Mouse (Mus musculus) layer of hippocampus, postnatal 10 days (tissue): ENCODE data around the gene Hic1. TPM values are rescaled to one million over a fixed set of nuclear protein-coding genes. Genes with fewer than 3 reads are reported as not detected.
A peak's percentile ranks its signal among the peaks of the same experiment; 100 is the strongest.
"Not testable (repeated sequence)": the region's sequence is repeated elsewhere in the genome, so short reads cannot be mapped to it uniquely, and the experiment has no call there.

ENCODE experiments used
- DNase-seq, 2 experiments: peaks; one replicate each; pipeline ENCODE4 v3.0.0; 2021; ENCODE audit warnings: low spot score in 2 of 2
- total RNA-seq, 2 experiments: library from RNA; stranded (reverse); gene quantifications; 2 replicates each; pipeline ENCODE4 v1.2.3; 2021

Hic1 gene
- total RNA-seq, 2 experiments from 2014 or later: 3.3 to 6.1 TPM

DNA sequence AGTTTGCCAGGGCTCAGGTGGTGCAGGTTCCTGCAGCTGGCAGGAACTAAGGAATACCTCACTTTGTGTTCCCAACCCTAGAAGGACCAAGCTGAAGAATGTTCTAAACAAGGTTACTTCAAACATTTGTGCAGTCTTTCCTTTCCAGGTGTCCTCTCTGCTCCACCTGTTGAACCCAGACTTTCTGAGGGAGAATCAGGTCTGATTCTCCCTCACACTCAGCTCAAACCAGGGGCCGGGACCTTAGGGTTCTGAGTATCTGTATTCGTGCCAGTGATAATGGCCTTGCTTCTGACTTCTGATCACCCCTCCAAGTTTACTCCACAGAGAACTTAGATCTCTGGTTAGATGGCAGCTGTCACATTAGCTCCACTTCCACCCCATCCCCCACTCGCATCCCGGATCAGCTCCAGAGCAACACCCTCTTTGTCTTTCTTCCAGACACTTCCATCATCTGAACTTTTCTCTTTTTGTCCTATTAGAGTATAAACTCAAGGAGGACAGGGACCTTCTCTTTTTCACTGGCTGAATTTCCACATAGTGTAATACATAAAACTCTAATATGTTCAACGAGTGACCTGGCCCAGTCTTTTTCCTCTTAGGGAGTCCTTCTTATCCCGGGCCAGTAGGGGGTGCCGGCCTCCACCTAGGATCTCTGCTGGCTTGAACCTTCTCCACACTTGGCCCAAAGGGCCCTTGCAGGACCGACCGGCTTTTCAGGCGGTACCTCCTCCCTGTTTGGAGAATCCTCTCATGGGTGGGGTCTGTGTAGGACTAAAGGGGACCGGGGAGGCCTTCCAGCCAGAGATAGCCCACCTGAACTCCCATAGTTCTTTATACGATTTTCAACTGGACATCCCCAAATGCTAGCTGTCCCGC is 23.3 kb upstream of the Hic1 start:
- peak; percentile 80 to 84 for DNase-seq

DNA sequence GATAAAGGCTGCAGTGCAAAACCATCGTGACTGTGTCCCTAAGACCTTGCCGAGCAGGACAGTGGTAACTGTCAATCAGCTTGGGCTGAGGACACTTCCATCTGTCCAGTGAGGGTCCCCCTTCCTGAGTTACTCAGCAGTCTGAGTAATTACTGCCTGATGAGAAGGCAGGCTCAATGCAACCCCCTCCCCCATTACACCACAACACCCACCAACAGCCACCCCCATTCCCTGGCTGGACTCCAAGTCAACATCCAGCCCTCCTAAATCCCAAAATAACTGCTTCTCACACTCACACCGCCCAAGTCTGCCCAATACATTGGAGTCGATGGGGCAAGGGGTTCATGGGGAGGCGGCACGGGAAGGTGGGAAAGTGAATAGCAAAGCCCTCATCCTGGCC is 22.5 kb upstream of the Hic1 start:
- DNase-seq: no peak

DNA sequence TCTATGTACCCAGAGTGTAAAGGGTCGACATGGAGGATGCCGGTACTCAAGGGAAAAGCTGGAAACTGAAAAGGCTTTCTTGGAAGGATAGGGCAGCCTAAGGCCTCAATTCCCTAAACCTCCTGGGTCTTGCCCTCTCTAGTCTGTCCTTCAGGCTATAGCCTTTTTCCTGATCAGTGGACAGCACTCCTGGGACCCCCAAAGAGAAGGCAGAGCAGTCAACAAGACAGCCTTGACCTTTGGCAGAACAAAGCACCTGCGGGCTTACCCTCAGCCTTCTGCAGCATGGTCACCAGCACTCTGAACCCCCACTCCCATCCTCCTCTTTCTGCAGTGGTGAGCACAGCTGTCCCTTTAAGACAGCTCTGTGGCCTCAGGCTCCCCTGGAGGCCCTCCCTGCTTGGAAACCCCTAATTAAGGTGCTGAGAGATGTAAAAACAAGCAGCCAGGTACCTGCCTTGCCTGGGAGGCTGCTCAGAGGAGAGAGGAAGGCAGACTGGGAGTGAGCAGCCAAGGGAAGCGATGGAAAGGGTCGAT is 21.7 kb upstream of the Hic1 start, which contains the start of gene Dph1:
Gene Dph1 (minus strand): TSS at position 337 of the 537 bp plus-strand sequence.
- no peak for DNase-seq

DNA sequence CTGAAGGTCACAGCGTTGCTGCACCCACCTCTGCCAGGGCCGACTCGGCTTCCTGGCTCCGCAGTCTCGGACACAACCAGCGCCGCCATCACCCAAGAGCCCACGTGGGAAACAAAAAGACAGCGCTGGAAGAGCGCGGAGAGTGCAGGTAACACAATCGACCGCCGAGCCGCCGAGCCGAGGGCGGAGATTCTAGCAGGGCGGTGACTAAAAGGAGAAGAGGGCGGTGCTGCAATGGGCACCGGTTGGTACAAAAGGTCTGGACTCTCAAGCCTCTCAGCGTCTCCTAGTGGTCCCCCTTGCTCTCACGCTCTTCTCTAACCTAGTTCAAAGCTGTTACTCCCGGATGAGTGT is 21.0 kb upstream of the Hic1 start:
- DNase-seq: peak; percentile 71 to 80

DNA sequence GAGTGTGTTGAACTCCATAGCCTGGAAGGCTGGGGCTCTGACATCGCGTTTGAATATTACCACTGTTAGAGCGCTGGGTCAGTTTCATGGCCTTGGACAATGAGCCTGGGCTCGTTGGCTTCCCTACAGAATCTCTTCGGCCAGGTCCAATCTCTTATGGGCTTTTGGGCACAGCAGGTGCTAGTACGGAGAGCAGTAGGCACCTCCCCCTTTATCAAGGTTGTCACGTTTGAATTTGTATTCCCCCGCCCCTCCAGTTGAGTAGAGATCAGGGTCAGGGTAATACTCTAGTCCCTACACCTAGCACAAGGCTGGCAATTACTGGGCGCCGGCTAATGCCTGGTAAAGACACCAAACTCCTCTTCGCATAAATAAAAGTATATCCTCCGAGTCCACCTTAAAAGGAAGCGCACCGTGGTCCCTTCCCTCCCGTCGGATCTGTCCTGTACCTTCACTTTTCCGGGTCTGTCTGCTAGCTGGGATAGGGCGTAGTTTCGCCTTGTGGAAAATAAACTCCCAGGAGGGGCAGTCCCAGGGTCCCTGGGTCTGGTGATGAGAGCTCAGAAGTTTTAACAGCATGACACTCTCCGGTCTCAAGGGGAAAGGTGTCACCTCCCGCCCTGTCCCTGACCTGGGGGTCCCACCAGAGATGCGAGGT is 20.5 kb upstream of the Hic1 start:
- no peak for DNase-seq

DNA sequence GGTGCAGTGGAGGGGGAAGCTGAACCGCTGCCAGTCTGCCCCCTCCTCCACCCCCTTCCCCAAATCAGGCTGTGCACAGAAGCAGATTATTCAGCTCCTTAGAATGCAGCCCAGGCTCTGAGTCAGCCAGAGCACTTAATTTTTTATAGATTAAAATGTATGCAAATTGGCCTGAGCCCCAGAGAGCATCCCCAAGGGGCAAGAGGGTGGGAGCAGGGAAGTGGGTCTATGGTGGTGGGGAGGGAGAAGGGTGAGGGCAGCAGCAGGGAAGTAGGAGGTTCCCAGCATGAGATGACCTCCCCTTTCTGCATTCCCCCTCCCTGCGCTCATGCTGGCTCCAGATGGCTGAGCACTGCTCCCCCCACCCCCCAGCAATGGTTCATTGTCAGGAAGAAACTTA is 15.7 kb upstream of the Hic1 start:
- no peak for DNase-seq

DNA sequence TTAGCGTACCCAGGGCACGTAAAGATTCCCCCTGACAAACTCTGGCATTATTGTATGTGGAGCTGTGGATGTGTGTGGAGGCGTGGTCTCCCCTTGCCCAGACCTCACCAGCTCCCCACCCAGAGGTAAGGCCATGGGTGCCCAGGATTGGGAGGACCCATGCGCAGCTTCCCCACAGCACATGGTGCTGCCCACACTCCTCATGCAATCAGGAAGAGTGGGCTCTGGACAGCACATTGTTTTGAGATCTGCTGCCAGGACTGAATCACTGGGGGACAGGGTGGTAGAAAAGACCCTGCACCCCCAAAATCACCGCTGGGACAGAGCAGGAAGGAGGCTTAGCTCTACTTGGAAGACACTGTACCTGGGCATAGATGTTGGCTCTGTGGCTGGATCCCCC is 15.3 kb upstream of the Hic1 start:
- DNase-seq: no peak

DNA sequence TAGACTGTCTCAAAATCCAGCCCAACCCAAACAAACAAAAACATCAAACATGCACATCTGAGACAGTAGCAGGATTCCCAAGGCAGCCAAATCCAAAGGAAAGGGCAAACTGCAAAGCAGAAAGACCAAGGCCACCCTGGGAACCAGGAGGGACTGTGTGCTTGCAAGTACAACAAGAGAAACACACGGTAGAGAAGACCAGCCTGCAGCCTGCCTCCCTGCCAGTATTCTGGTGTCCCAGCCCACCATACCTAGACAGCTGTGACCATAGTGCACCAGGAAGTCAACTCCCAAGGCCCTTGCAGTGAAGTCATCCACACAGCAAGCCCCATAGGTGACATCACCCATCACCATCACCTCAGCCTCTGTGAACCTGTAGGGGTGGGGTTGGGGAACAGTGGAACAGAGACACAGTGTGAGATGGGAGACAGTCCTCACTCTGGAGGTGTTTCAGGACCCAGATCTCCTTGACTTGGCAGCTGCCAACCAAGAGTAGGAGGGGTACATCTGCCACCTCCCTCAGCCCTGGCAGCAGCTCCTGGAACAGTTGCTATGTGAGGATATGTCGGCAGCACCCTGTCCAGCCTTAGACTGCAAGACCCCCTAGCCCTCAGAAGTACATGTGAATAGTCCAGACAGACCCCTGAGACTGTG is 14.7 kb upstream of the Hic1 start:
- DNase-seq: peak; percentile 37 to 53

DNA sequence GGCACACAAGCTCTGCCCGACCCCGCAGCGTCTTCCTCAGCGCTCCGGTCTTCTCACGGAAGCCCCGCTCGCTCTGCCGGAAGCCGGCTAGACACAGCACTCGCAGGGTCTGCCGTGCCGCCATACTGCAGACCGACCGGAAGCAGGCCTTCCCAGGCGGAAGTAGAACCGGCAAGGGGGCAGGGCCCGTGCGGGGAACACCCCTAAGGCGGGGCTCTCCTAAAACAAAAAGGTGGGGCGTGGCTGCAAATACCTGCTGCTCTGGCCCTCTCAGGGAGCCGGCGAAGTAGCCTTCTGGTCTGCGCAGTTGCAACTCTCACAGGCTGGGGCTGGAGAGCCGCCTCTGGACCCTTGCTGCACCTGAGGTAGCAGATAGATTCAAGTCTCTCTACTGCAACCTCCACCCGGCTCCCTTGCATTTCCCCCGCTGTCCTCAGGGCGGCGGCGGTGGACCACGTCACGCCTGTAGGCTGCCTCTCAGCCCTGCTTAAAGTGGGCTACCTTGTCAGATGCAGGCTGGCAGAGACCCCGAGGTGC is 9.4 kb upstream of the Hic1 start, which contains the start of gene Ovca2:
Gene Ovca2 (minus strand): TSS at position 164 of the 537 bp plus-strand sequence.
- peak; percentile 93 to 94 for DNase-seq

DNA sequence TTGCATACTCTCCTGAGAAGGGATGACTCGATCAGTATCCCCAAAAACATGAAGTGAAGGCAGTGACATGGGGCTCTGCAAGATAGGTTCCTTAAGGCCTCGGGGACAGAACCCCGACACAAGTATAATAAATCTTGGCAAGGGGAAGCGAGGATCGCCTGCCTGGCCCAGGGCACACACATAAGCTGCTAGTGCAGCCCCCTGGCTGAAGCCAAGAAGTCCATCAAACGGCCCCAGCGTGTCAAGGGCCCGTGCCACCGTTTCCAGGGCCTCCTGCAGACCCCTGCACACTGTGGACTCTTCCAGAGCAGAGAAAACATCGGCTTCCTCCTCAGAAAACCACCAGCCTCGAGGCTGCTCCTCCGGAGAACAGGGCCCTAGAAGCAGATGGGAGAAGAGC is 8.7 kb upstream of the Hic1 start:
- DNase-seq: no peak

DNA sequence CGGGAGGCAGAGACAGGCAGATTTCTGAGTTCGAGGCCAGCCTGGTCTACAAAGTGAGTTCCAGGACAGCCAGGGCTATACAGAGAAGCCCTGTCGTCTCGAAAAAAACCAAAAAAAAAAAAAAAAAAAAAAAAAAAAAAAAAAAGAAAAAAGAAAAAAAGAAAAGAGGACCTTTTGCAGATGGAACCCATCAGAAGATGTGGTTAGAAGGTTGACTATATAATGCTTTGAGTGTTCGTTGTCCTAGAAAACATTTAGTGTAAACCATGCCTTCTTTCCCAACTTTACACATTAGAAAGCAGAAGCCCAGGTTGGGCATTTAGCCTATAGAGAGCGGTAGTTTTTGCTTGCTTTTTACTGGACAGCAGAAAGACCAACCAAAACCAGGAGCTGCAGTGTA is 5.3 kb upstream of the Hic1 start:
- DNase-seq: not testable (repeated sequence)

DNA sequence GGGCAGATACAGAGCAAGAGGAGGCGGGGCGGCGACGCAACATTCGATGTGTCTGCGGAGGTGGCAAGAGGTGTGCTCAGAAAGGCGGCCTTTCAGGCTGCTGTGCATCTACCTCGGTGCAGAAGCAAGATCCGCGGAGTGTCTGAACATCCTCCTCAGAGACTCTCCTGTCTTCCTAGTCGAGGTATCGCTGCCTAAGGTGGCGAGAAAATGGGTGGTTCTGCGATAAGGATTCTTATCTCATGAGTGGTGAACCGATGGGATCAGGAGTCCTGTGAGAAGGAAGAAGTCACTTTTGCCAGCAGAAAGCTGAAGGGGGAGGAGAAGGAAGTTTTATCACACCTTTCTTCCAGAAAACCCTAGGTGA is 4.5 kb upstream of the Hic1 start:
- DNase-seq: no peak

DNA sequence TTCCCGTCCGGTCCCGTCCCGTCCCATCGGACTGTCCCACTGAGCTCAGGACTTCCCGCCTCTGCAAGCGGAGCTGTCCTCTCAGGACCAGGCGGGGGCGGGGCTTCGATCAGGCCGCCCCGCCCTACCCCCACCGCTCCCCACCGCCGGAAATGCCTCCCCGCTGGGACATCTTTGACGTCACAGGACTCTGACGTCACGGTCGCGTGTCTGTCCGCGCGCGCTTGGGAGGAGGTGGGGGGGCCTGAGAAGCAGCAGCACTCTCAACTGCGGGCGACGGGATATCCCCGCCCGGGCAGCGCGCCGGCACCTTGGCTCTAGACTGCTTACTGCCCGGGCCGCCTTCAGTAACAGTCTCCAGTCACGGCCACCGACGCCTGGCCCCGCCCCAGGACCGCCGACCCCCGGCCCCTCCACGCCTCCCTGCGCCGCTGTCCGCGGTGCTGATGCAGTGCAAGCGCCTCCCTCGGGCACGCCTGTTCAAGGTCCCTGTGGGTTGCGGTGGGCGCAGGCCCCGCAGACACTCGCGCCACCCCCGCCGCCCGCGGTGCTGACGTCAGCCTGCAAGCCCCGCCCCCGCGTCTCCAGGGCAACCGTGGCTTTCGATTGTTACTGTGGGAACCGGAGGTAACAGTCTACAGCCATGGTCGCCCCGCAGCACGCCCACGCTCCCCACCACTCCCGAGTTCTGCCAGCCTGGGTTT is 3.9 kb upstream of the Hic1 start:
- peak; percentile 96 to 97 for DNase-seq

DNA sequence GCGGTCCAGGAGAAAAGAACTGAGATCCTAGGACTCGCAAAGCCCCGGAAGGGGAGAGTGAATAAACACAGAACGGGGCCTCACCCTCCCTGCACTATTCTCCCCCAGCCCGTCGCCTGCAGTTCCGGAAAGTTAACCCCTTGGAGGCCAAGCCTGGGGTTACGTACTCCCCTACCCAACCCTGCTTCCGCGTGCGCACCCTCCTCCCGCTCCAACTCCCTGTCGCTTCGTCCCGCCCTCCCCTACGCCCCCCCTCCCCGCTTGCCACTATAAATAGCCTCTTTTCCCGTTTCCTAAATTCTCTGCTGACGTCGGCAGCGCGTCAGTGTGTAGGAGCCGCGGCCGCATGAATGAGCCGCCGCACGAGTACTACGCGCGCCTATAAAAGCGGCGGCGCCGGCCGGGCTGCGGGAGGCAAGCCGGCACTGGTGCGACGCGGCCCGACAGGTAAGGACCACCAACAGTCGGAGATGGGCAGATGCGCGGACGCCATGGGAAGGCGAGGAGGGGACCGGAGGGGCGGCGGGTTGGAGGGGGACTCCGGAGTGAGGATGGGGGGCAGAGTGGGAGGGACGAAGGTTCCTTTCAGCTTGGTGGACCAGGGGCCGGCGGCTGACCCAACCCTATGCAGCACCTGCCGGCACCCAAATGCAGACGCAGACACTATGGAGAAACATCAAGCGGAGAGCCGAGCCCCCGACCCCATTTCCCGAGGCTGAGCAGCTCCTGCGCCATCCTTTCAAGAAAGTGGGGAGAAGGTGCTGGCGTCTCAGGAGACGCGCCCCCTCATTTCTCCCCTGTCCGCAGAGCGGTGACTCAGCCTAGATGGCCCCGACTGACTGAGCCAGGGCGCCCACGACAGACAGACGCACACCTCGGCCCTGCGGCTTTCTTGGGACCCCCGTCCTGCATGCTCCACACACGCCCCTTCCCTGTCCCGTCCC is 3.1 kb upstream of the Hic1 start:
- DNase-seq: peak; percentile 58 to 67

DNA sequence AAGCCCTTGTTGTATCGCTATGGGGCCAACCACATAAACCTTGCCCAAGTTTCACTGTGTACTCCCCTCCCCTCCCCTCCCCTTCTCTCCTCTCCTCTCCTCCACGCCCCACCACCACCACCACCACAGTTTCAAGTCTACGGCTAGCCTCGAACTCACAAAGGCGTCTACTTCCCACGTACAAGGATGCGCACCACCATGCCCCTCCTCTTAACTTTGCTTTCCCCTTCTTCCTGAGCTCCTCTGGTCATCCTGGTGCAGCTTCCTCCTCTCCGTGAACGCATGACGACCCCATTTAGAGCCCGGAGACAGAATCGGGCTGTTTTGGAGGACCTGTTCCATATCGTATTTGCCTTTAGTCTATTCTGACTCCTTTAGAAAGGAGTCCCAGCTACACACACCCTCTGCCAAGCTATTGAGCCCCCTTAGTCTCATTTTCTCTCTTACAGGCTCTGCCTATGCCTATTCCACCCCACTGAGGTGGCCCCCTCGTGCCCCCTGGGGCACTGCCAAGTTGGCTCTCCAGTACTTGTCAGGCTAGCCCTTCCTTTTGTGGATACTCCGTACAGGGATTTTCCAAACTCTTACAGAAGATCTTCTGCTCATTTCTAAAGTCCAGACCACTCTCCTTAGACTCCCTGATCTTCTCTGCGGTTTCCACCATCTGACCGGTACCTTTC is 2.0 kb upstream of the Hic1 start:
- DNase-seq: peak; percentile 30 to 35

DNA sequence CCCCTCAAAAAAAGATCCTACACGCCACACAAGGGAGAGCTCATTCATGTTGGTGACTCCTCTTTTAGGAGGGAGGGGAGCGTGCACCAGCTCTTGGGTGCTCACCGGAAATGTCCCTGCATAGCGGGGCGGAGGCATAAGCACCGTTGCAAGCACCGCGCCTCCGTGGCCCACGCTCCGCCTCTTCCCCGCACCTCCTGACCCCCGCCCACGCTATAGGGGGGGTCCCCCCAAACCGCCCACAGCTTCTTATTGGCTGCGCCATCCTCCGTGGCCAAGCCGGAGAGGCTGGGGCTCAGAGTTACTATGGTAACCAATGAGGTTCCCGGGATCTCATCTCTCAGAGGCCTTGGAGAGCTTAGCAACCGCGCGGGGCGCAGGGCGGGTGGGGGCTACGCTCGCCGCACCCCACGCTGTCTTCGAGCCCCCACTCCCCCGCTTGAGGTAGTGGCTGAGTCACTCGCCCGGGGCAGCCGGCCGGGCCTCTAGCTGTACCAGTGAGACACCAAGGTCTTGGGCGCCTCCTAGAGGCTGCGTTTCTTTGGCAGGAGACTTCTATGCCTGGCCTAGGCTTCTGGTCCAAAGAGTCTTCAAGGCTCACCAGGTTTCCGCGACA is 925 bp upstream of the Hic1 start:
- peak; percentile 93 to 94 for DNase-seq

DNA sequence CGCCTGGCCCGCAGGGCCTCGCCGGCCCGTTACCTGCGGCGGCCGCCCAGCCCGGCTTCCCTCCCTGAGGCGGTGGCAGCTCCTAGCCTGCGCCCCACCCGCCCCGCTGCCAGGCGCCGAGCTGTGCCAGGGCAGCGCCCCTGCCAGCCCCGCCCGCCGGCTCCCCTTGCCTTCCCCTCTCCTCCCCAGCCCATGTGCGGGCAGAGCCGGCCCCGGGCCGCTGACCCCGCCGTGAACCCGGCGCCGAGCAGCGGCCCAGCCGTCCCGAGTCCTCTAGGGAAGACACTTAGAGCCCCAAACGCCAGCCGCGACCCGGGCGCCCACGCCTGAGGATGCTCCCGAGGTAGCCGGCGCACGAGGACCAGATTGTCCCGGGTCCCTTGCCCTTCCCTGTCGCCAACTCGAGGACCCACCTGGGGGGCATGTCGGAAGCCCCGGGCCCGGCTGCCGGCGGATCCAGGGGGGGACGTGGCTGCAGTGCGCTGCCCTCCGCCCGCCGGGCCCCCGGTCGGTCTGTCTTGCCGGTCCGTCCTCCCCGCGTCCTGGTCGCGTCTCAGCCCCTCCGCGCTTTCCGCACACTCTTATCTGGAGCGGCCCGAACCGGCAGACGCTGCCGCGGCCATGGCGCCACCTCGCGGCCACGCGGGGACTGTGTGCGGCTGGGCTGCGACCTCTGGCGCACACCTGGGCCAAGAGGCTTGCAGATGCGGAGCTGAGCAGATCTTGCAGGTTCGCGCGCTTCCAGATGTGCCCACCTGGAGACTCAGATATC is 543 bp downstream of the Hic1 start:
- peak; percentile 81 to 87 for DNase-seq
